Mouse (Mus musculus) testis, adult 2 months (tissue): Measurements from ENCODE around the gene Pir. TPM values are rescaled to one million over a fixed set of nuclear protein-coding genes. Genes with fewer than 3 reads are reported as not detected.

Source experiments
- H3K27ac ChIP-seq: fragments of 200-500 bp; 2 replicates; pipeline ENCODE4 v1.5.1; 2012; ENCODE audit warnings: low read depth, low read length; ENCODE audit not compliant: control insufficient read depth, insufficient read depth
- H3K27me3 ChIP-seq: fragments of 200-500 bp; 2 replicates; pipeline ENCODE4 v1.6.1; 2012; ENCODE audit warnings: mild to moderate bottlenecking, low read length, moderate library complexity; ENCODE audit not compliant: control insufficient read depth, insufficient read depth
- H3K36me3 ChIP-seq: fragments of 200-500 bp; 2 replicates; pipeline ENCODE4 v1.6.1; 2012; ENCODE audit warnings: mild to moderate bottlenecking, low read length; ENCODE audit not compliant: control insufficient read depth, insufficient read depth
- H3K4me1 ChIP-seq: fragments of 200-500 bp; 2 replicates; pipeline ENCODE4 v1.6.1; 2012; ENCODE audit warnings: low read length; ENCODE audit not compliant: control insufficient read depth, insufficient read depth
- H3K4me3 ChIP-seq: fragments of 200-500 bp; 2 replicates; pipeline ENCODE4 v1.5.1; 2012; ENCODE audit warnings: low read depth, mild to moderate bottlenecking, low read length, moderate library complexity, mixed read lengths; ENCODE audit not compliant: control insufficient read depth
- CTCF ChIP-seq: fragments of 200-500 bp; IDR thresholded peaks from 2 replicates; pipeline ENCODE4 v1.5.1; 2012; ENCODE audit warnings: low read depth, mild to moderate bottlenecking, inconsistent platforms, low read length, moderate library complexity; ENCODE audit not compliant: control insufficient read depth, insufficient read depth, insufficient replicate concordance
- POLR2A ChIP-seq: fragments of 200-500 bp; IDR thresholded peaks from 2 replicates; pipeline ENCODE4 v1.6.1; 2012; ENCODE audit warnings: low read depth, mild to moderate bottlenecking, inconsistent platforms, low read length, moderate library complexity; ENCODE audit not compliant: control insufficient read depth
- polyA plus RNA-seq: library from polyadenylated mRNA; depleted of rRNA; stranded (reverse); fragments of >200 nt; gene quantifications from 2 replicates; pipeline ENCODE4 v1.2.3, GENCODE M21; 2012

The Pir gene
- polyA plus RNA-seq, 1 experiment: 0.52 TPM

DNA sequence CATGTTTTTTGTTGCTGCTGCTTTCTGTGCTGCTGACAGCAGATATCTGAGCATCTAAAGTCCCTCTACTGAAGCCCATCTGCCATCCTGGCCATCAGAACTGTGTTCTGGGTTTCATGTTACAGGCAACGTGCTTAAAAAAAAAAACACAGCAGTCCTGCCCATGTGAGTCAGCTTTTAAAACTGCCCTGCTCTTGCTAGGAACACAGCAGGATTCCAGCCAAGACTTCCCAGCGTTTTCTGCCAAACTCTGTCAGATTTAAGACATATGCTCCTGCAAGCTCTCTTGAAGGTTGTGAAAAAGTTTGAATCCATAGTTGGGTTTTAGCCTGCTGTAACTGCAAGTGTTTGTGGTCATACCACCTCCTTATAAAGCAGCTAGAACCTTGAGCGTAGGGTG, 103.9 kb downstream of the Pir start, which contains the start of gene Vegfd:
Gene Vegfd (plus strand): TSS at position 298 of the 400 bp plus-strand sequence.
- Histone ChIP-seq H3K4me3 (no peak within 1 kb of the TSS), H3K4me1 (no peaks in the 10 kb centered on the region), H3K36me3 (no peaks in the 10 kb centered on the region), H3K27ac (0 out of 2 replicates have a peak within 1 kb of the TSS, but pooled peaks have one; percentile 21), H3K27me3 (no peaks in the 10 kb centered on the region)
- TF ChIP-seq POLR2A (no peak), CTCF (no peak)

DNA sequence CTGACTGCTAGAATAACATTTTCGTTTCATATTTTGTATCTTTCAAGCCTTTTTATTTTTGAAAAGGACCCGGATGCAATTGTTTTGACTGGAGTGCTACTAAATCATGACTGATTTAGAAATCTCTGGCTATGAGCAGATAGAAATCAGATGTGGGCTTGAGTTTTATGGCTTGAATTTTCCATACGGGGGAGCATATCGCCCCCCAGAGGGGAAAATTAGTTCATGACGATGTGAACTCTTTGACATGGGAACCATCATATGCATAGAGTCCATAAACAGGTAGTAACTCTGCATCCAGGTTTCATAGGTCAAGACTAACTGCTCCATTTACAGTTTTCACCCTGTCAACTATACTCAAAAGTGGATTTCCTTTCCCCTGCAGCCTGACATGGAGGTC, 105.4 kb downstream of the Pir start:
- Histone ChIP-seq H3K4me3 (no peak overlapping the region), H3K27me3 (no peaks in the 10 kb centered on the region)

DNA sequence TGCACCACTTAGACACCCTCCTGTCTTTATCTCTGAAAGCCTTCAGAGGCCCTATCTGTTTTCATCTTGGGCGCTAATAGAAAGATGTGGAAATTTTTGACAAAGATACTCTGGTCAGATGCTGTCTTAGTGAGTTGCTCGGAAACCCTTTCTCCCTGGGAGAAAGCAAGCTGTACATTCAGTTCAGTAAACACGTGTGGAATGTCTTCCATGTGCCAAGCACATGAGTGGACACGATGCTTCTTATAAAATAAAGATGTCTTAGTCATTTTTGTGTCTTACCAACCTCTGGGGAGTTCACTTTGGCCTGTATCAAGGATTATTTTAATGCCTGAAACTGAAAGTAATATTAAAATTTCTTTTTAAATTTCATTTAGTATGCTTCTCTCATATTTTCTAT, 110.5 kb downstream of the Pir start:
- no peaks in the 10 kb centered on the region for H3K27me3 ChIP-seq
- H3K27ac ChIP-seq: no peak overlapping the region
- H3K4me3 ChIP-seq: no peak overlapping the region
- H3K36me3 ChIP-seq: no peaks in the 10 kb centered on the region
- TF ChIP-seq POLR2A (no peak), CTCF (no peak)
- peaks cover 4% of the 10 kb centered on the region for H3K4me1 ChIP-seq

More for the DNA sequence above, 105.4 kb downstream of the Pir start:
- Histone ChIP-seq H3K4me1 (no peaks in the 10 kb centered on the region), H3K36me3 (no peaks in the 10 kb centered on the region), H3K27ac (no peak overlapping the region)
- no peak for TF ChIP-seq POLR2A
- TF ChIP-seq CTCF: no peak

DNA sequence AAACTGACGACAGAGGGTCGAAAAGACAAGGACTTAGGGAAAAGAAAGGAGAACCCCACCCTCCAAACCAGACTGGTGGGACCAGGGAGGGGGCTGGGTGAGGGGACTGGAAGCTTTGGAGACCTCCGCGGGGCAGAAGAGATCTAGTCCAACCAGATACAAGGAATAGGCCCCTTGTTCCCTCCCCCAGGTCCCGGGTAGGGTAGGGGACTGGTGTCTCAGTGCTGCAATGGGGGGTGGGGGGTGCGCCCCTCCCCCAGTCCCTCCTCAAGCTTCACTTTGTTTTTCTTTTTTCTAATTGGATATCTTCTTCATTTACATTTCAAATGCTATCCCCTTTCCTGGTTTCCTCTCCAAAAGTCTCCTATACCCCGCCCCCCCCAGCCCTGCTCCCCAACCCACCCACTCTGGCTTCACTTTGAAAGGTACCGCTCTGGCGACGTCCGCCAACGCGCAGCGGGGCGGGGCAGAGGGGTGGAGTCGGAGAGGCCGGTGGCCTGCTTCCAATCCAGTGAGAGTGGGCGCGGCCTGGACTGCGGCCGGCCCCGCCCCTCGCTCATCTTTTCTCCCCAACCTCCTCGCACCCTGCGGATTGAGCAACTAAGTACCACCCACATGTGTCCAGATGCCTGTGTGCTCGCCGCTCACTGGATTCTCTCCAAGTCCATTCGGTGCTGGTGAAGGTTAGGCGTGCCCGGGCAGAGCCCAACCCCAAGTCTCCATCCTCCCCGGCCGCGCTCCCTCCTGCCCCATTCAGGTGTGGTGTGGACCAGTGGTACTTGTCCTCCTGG, 112.6 kb downstream of the Pir start:
- no peaks in the 10 kb centered on the region for H3K36me3 ChIP-seq
- no peak for TF ChIP-seq CTCF
- TF ChIP-seq POLR2A: no peak
- H3K4me3 ChIP-seq: peak overlapping the region; percentile 63
- no peak overlapping the region for H3K27ac ChIP-seq
- peaks cover 4% of the 10 kb centered on the region for H3K4me1 ChIP-seq
- no peaks in the 10 kb centered on the region for H3K27me3 ChIP-seq

DNA sequence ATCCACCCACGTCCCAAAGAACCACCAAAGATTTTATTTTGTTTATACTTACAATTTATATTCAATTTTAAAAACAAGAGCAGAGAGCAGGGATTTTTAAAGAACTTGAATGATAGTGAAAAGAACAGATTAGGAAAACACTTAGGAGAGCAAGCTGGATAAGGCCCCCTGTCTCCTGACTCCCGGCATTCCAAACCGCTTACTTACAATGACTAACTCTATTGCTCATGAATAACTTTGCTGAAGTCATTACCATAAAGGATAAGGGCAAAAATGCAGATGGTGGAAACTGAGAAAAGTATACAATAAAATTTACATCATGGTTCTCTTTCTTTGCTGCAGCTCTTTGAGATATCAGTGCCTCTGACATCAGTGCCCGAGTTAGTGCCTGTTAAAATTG, 124.9 kb downstream of the Pir start:
- no peaks in the 10 kb centered on the region for H3K36me3 ChIP-seq
- no peaks in the 10 kb centered on the region for H3K27me3 ChIP-seq
- H3K4me3 ChIP-seq: no peak overlapping the region
- no peaks in the 10 kb centered on the region for H3K4me1 ChIP-seq
- TF ChIP-seq POLR2A (no peak), CTCF (no peak)
- H3K27ac ChIP-seq: no peak overlapping the region

DNA sequence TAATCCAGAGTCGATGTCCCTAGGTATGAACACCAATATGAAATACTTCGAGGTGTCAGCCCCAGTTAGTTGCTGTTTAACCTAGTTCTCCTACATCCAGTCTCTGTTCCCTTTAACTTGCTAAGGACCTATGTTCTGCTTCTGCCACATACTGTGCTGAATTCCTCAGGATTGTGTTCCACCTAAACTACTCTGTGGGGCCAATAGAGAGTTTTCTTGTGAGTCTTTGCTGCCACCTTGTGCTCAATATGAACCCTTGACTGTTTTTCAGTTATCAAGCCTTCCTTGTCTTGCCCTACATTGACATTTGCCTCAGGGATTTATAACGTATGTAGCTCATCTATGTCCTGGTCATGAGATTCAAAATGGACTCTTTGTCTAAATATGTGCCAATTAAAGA, 129.3 kb downstream of the Pir start:
- H3K36me3 ChIP-seq: no peaks in the 10 kb centered on the region
- no peak overlapping the region for H3K4me3 ChIP-seq
- TF ChIP-seq POLR2A: no peak
- no peak for TF ChIP-seq CTCF
- H3K27me3 ChIP-seq: no peaks in the 10 kb centered on the region
- H3K4me1 ChIP-seq: no peaks in the 10 kb centered on the region
- H3K27ac ChIP-seq: no peak overlapping the region

DNA sequence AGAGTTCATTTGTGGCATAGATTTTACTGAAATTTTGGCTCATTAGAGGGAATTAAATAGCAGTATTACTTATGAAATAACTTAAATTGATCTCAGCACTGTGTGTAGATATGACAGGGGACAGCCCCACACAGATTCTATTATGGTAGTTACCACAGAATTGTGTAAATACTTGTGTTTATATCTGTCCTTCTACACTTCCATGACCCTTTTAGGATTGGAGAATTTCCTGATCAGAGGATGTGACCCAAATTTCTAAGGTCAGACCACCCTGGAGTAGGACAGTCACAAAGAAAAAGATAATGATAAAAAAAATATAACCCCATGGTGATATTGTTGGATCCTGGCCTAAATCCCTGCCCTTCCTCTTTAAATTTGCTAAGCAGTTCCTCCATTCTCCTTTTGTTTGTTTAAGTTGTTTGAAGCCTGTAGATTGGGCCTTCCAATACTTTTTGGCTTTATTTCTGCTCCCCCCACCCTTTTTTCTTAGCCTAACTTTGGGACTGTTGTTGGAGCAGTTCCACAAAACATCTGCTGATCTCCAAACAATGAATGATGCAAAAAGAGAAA, 136.0 kb downstream of the Pir start:
- Histone ChIP-seq H3K4me3 (no peak overlapping the region), H3K4me1 (no peaks in the 10 kb centered on the region), H3K27ac (no peak overlapping the region), H3K27me3 (no peaks in the 10 kb centered on the region), H3K36me3 (no peaks in the 10 kb centered on the region)
- no peak for TF ChIP-seq CTCF
- no peak for TF ChIP-seq POLR2A
